Mouse (Mus musculus) spleen, postnatal 10 days (tissue): ENCODE data around the gene Nfrkb.

ENCODE experiments used
- DNase-seq, 2 experiments: peaks; one replicate each; pipeline ENCODE4 v3.0.0; 2021 to 2022; ENCODE audit warnings: low spot score in 2 of 2

Gene Nfrkb

GRCm38 (mm10) chr9:31428971-31429370 is 43.0 kb downstream of the Nfrkb start:
- DNase-seq, result no peak

DNA sequence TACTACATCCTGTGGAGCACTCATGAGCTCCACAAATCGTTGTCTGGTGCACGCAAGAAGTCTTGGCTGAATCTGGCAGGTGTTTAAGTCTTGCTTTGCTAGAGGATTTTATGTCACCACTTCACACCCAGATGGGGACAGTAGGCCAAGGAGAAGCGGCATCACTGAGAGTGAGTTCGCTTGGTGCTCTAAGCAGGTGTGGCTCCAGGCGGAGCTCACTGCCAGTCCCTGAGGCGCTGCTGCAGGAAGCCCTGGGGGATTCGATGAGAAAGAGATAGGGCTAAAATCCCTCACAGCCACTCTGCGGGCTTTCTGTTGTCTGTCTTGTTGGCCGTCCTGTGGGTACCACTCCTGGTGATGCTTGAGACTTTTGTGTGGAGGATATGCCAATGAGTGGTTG is 44.0 kb downstream of the Nfrkb start:
- DNase-seq, result no peak

- no peak for DNase-seq
These were observed 45.8 kb downstream of the Nfrkb start for GRCm38 (mm10) chr9:31431751-31432150.

- DNase-seq, result no peak
These were observed 46.5 kb downstream of the Nfrkb start for GRCm38 (mm10) chr9:31432336-31432975.

GRCm38 (mm10) chr9:31433431-31433830 is 47.4 kb downstream of the Nfrkb start:
- DNase-seq, result no peak

DNA sequence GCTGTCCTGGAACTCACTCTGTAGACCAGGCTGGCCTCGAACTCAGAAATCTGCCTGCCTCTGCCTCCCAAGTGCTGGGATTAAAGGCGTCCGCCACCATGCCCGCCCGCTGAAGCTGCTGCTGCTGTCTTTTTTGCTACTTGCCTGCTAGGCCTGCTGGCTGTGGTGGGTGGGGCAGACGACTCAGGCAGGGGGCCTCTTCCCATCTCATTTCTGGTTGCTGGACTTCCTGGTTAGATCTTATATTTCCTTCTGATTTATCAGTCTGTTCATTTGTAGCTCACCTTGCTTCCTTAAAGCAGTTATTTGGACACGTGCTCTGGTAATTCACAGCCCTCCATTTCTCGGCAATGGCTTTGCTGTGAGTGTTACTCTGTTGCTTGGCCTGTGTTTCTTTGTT is 49.4 kb downstream of the Nfrkb start:
- DNase-seq, result no peak

GRCm38 (mm10) chr9:31437861-31438260 is 51.9 kb downstream of the Nfrkb start:
- DNase-seq, result no peak

DNA sequence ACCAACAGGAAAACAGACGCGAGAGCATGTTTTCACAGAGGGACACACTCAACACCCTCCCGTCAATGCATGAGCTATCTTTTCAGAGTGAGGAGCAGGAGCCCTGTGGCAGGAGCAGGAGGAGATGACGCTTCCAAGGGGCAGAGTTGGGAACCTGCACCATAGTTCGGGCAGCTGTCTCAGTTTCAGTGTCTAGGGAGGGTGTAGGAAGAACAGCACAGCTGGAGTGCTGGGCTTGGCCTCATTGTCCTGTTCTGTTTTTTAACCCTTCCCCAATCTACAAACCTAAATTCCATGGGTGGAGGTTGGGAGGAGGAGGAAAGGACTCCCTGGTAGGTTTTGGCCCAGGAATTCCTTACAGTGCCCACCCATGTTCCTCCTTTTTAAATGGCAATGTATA is 52.8 kb downstream of the Nfrkb start:
- DNase-seq, result no peak

DNA sequence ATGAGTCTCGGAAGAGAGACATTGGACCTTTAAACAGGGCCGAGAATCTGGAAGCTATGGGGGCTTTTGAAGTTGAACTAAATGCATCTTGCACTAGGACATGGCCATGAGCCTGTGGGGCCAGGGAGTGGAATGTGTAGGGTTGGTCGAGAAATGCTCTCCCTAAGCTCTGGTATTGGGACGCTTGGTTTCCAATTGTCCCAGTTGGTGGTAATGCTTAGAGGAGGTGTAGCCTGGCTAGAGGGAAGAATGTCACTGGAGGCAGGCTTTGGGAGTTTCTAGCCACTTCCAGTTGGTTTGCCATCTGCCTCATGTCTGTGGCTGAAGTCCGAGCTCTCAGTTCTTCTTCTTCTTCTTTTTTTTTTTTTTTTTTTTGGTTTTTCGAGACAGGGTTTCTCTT is 53.3 kb downstream of the Nfrkb start:
- no peak for DNase-seq

GRCm38 (mm10) chr9:31440366-31440765 is 54.4 kb downstream of the Nfrkb start:
- no peak for DNase-seq

GRCm38 (mm10) chr9:31441487-31441886 is 55.5 kb downstream of the Nfrkb start:
- no peak for DNase-seq

DNA sequence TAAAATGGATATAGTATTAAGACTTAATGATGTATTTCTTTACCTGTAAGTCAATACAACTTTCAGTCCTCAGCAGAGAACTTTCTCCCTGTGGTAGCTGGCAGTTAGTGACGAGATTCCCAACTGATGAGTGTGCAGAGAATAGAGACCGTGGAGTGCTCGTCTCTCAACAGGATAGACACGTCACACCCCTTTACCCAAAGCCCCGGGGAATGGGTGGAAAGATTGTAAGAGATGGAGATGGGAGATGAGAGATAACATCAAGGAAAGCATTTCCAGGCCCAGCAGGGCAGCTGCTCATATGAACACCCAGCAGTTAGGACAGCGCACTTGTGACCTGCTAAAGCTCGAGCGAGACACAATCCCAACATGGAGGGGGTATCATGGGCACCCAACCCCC is 58.2 kb downstream of the Nfrkb start:
- DNase-seq, result no peak

DNA sequence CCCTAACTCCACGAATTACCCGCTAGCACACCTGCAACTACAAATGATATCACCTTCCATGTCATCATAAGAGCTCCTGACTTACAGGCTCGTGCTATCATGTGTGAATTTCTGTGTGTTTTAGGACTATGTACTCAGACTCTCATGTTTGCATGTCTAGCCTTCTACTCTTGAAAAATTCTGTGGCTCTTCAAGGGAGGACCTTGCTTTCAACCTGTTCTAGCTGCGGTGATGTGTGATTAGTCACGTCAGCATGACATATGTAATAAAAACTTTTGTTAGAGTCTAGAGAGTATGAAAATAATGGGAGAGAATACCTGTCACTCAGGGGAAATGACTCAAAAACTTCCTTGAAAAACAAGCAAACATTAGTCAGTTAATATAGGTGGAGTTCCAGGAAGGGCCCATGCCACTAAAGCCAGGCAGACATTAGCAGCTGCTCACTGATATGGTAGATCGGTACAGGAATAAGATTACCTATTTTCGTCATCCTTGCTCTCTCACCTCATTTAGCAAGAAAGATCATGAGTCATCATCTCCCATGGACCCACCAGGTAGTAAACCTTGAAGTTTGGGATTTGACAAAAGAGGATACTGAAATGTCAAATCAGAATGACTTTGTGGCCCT is 63.3 kb downstream of the Nfrkb start:
- DNase-seq, result no peak

DNA sequence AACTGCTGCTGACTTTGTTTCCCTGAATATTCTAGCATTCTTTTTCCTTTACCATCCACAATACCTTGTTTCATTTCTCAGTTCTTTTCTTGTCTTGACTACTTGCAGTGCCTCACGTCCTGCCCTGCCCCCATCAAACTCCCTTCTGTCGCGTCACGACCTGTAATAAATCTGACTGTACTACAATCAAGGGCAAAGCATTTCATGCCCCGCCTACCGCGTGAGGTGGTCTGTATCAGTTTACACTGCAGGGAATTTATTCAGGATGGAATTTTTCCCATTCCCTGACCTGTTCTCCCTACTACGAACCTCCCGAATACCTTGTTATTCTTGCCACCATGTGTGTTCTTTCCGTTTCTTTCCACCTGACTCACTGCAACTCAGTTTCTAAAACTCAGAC is 66.2 kb downstream of the Nfrkb start:
- DNase-seq, result no peak

- DNase-seq, result no peak
These were observed 68.4 kb downstream of the Nfrkb start for GRCm38 (mm10) chr9:31454356-31454755.

GRCm38 (mm10) chr9:31463190-31463589 is 77.2 kb downstream of the Nfrkb start:
- DNase-seq, result no peak

GRCm38 (mm10) chr9:31463692-31464474 is 77.9 kb downstream of the Nfrkb start, which contains the start of gene Tmem45b:
Tmem45b (minus strand) TSS chr9:31464462.
- no peak for DNase-seq
